ENCODE assay signal across 8 mouse cellular contexts in the genomic region with DNA sequence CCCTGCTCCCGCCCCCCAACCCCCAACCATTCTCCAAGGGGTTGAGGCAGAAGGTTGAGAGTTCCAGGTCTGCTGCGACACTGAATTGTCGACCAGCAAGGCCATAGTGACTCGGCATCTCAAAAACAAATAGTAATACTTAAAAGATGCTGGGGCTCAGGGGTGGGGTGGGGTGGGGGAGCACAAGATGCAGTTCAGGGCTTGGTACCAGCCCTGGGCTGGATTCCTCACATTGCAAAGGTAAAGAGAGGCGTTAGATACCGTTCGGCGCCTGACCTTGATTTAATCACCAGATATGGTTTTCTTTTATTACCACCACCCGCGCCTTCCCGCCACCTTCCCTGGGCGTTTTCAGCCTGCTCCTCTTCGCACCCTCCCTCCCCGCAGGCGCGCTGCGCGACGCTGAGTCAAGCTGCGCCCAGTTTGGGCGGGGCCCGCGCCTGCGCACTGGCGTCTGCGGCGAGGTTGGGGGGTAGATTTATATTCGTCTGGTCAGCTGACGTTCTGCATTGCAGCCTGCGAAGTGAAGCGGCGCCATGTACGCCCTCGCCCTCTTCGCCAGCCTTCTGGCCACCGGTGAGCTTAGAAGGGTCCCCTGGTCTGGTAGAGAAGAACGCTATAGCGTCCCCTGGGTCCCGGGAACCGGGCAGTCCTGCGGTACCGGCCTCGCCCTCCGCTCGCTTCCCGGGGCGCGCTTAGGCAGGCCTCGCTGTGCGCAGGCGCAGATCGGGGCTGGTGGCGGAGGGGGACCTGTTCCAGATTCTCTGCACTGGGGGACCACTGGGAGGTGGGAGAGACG. TPM values are rescaled to one million over a fixed set of nuclear protein-coding genes. Genes with fewer than 3 reads are reported as not detected.
A peak's percentile ranks its signal among the peaks of the same experiment; 100 is the strongest.
DNase-seq lines count a peak whose midpoint lies in the region; ATAC-seq lines count a peak whose summit lies in the region.

A gene (plus strand): TSS at position 421 of the 799 bp plus-strand sequence.

- peak within 1 kb of the TSS; percentile 76 for H3K9ac ChIP-seq in hindbrain, embryonic 11.5 days (ENCODE audit: low read depth, low read length)

- H3K27ac ChIP-seq in hindbrain, embryonic 11.5 days (ENCODE audit: low read depth, low read length): peak within 1 kb of the TSS; percentile 77

- H3K4me1 ChIP-seq in hindbrain, embryonic 11.5 days (replicated peaks; ENCODE audit: control insufficient read depth, insufficient read depth, low read length): peaks cover 7% of the 10 kb centered on the region

- ATAC-seq in hindbrain, embryonic 11.5 days (ENCODE audit: low FRiP score): peak; percentile 93

- peak within 1 kb of the TSS; percentile 76 for H3K4me3 ChIP-seq in hindbrain, embryonic 11.5 days (ENCODE audit: low read depth, low read length)

- peak within 1 kb of the TSS; percentile 76 for H3K4me2 ChIP-seq in hindbrain, embryonic 11.5 days (replicated peaks; ENCODE audit: low read depth, low read length)

- DNase-seq in MN1 (ENCODE audit: low spot score): peak; percentile 98
- peak; percentile 95 for DNase-seq in cerebellum, adult 9-10 months
- peak; percentile 84 to 96 for DNase-seq in frontal cortex, adult 2 months (ENCODE audit: extremely low spot score in 1 of 2, low spot score in 1 of 2)
- DNase-seq in hindbrain, embryonic 11.5 days (ENCODE audit: low spot score): peak; percentile 95
- DNase-seq in layer of hippocampus, postnatal 10 days (ENCODE audit: low spot score in 2 of 2): peak; percentile 95 to 98
- DNase-seq in lung, postnatal 10 days: peak; percentile 96
- DNase-seq in ovary, postnatal 36 days (ENCODE audit: low spot score): peak; percentile 95
- DNase-seq in thymus, postnatal 25 days: peak; percentile 97

- H3K36me3 ChIP-seq in hindbrain, embryonic 11.5 days (ENCODE audit: control insufficient read depth, insufficient read depth, low read length): no peaks in the 10 kb centered on the region

- H3K9me3 ChIP-seq in hindbrain, embryonic 11.5 days (ENCODE audit: control insufficient read depth, low read length): no peaks in the 10 kb centered on the region

- H3K27me3 ChIP-seq in hindbrain, embryonic 11.5 days (ENCODE audit: control insufficient read depth, insufficient read depth, low read length): no peaks in the 10 kb centered on the region

- WGBS in hindbrain, embryonic 11.5 days: 3% methylated on average over 53 of the region's 54 CpGs

RNA-seq across cellular contexts. Expression of the gene that starts here (rescaled TPM):
- 1,752 and 1,773 TPM in 2 replicates for polyA plus RNA-seq in frontal cortex, adult 2 months (2012; rRNA removed)
- polyA plus RNA-seq in hindbrain, embryonic 11.5 days (2014; fragmentation: Nextera tagmentation; extraction: Ambion mirVana): 85.7 and 91.4 TPM in 2 replicates
- total RNA-seq in layer of hippocampus, postnatal 10 days (2021): 1,000 to 10,000 TPM; 1,223 to 1,254 TPM

Comparison
In these comparisons a context has a peak if more than half of its experiments do, and no peak if none do; other contexts are left out.
1. Peak in every context shown above with its lines: DNase-seq, ATAC-seq, H3K4me3 ChIP-seq and H3K27ac ChIP-seq.
2. RNA of the gene that starts here (polyA plus RNA-seq): 1,752 to 1,773 TPM in frontal cortex, adult 2 months; 85.7 to 91.4 TPM in hindbrain, embryonic 11.5 days; every median in the first group is over 10 times any median in the second.